Mouse (Mus musculus) B cell, adult 2 months (primary cell): ENCODE results near the gene Ap4s1.
A peak's percentile ranks its signal among the peaks of the same experiment; 100 is the strongest.
"Not testable (repeated sequence)": the region's sequence is repeated elsewhere in the genome, so short reads cannot be mapped to it uniquely, and the experiment has no call there.

ENCODE experiments used
- DNase-seq, 2 experiments: peaks; one replicate each; pipeline ENCODE4 v3.0.0; 2022

Ap4s1 gene

DNA sequence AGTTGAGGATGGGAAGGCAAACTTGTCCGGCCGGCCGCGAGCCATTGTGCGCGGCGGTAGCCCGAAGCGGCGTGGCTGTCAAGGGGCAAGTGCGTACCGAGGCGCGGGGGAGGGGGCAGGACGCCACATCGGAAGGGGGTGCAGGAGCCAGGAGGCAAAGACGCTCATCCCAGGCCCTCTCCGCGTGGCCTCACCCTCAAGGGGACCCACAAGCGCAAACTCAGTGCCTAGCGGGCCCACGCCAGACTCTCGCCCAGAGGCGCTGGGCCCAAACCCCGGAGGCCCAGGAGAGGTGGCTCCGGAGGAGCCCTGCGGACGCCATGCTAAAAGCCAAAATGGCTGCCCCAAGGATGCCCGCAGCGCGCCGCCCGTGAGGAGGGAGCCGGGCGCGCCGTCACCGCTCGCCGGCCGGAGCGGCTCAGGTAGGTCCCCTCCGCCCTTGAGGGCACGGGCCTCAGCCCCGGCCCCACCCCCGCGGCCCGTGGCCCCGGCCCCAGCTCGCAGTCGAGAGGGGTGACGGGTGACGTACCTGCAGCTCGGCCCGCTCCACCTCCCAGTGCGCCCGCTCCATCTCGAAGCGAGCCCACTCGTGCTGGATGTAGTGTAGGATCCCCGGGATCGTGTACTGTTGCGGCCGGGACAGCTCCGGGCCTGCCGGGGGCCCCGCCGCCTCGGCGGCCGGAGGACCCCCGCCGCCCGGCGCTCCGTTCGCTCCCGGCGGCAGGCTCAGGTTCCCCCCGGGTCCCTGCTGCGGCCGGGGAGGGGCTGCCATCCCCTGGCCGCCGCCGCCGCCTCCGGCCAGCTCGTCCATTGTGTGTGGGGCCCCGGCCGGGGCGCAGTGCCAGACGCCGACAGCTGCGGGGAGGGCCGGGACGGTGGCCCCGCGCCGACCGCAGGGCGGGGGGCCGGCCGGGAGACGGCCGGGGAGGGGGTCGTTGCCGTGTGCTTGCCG lies at the start of gene Ap4s1:
Ap4s1 (plus strand) TSS at position 141 of the 952 bp plus-strand sequence.
- peak; percentile 80 to 84 for DNase-seq

DNA sequence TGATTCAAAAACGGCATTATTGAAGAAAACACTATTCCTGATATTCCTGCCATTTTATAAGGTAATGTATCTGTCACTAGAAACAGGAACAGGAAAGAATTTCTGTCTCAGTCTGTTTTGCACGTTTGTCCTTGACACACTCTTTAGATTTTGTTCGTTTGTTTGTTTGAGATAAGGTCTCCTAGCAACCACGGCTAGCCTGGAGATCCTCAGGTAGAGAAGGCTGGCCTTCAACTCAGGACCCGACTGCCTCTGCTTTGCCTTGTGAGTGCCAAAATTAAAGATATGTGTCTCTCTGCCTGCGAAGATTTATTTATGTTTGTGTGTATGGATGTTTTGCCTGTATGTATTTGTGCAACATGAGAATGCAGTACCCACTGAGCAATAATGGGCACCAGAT lies 49.0 kb upstream of the Ap4s1 start:
- DNase-seq, result no peak

DNA sequence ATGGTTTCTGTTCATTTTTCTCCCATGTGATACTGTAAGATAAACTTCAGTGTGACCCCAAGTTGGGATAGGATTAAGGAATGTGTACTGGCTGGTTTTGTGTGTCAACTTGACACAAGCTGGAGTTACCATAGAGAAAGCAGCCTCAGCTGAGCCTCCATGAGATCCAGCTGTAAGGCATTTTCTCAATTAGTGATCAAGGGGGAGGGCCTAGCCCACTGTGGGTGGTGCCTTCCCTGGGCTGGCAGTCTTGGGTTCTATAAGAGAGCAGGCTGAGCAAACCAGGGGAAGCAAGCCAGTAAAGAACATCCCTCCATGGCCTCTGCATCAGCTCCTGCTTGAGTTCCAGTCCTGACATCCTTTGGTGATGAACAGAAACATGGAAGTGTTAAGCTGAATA lies 41.4 kb upstream of the Ap4s1 start:
- DNase-seq, result not testable (repeated sequence)

DNA sequence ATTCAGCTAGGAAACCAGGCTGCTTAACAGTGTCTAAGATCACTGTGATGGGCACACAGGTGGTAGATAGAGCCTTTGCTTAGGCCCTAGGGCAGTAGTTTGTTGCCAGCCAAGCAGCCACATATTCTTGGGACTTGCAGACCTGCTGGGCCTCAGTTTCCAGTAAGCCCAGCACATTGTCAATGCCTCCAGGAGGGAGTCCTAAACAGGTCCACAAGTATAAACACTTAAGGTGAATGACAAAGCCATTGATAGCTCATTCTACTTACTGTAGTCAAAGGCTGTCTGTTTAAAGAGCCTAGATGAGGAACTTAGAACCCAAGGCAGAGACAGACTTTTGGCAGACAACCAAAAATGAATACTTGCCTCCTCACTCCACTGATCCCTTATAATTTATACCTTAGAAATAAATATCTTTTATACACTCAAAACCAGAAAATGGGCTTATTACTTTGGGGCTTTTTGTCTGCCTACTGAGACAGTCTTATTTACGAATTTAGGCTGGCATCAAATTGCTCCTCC lies 34.8 kb upstream of the Ap4s1 start:
- DNase-seq, result no peak

DNA sequence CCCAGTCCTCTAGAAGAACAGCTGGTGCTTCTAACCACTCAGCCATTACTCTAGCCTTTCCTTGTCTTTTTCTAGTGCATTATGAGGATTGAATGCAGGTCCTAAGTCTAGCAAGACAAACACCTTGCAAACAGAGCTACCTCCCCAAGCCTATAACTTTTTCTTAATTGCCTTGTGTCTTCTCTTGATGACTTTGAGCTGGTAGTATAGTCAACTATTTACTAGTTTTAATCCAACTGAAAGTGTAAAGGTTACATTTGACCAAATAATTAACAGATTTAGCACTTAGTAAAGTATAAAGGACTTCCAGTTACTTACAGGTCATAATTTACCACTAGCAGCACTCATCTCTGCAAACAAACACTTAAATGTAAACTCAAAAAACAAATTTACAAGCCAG lies 27.8 kb upstream of the Ap4s1 start:
- DNase-seq, result no peak

DNA sequence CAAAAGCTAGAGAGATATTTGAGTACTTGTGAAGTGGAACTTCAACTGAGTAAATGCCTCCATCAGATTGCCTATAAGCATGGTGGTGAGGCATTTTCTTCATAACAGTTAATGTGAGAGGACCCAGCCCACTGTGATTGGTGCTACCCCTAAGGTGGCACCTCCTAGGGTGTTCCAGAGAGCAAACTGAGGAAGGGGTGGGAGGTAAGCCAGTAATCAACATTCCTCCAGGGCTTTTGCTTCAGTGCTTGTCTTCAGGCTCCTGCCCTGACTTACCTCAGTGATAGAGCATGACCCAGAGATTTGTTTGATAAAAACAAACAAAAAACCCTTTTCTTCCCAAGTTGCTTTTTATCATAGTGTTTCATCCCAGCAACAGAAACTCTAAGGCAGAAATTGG lies 26.9 kb upstream of the Ap4s1 start:
- DNase-seq, result no peak

DNA sequence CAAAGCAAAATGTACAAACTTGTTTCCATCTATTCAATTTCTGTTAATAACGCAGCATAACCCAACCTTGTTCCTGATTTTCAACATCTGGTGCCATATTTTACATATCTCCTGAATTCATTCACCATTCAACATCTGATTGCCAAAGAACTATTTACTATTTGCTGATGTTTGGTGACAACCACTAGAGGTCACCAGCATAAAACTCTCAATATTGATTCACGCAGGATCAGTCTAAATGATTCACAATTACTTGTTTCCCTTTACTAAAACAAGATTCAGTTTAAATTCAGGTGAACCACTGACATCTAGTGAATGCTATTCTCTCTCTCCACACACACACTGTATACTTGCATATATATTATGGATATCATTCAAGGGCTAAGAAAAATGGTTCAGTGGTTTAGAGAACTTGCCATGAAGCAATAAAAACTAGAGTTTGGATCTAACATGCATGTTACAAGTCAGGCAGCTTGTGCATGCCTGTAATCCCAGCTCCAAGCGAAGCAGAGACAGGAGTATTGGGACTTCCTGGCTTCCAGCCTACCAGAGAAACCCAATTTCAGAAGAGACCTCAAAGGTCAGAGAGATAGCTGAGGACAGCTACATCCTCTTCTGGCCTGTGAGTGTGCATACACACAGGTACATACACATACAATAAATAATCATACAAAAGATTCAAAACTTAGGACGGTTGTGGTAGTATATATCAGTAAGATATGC lies 24.0 kb upstream of the Ap4s1 start:
- DNase-seq, result no peak

DNA sequence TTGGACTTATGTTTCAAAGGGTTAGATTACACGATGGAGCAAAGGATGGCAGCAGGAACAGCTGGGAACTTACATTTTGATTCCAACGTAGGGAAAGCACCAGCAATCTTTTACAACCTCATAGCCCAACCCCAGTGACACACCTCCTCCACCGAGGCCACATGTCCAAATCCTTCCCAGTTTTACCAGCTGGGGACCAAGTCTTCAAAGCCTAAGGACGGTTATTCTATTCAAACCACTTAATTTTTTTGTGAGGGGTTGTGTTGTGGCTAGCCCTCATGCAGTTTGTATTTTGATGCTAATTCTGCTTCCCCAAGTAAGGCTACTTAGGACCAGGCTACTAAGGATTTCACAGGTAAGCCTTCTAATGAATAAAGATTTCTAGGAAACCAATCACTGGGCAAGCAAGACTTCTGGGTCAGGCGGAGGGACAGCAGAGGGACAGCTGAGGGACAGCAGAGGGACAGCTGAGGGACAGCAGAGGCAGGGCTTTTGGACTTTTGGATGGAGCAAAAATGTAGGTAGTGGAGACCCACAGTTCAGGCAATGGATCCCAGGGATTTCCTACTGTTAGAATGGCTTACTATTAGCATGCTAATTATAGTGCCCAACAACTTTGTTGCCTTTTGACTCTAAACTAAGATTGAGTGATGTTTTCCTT lies 19.5 kb upstream of the Ap4s1 start:
- DNase-seq, result no peak

DNA sequence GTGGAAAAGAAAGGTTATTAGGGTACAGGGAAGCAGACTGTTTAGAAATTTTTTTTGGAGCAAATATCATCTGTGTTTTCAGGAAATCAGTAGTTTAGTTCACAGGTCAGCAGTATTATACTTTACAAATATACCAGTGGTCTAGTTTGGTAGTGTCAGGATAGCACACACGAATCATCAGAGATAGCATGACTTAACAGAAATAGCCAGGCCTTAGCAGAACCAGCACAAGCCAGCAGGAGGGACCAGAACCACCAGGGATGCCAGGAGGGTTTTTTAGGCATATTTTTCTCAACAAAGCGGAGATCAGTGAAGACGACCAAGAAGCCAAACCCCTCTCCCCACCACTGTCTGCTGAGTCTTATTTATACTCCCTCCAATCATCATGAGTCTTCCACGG lies 17.6 kb upstream of the Ap4s1 start:
- DNase-seq, result no peak

DNA sequence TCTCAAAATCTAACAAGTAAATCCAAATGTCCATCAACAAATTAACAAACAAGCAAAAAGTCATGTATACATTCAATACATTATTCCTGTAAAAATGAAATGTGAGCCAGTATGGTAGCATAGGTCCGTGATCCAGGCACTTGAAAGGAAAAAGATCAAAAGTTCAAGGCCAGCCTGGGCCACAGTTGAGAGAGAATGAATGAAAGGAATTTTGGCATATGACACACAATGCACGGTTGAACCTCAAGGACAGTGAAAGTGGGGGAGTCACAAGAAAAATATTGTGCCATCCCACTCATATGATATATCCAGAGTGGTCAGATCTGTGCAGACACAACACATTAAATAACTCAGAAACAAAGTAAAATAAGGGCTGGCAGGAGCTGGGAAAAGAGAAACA lies 14.4 kb upstream of the Ap4s1 start:
- no peak for DNase-seq

DNA sequence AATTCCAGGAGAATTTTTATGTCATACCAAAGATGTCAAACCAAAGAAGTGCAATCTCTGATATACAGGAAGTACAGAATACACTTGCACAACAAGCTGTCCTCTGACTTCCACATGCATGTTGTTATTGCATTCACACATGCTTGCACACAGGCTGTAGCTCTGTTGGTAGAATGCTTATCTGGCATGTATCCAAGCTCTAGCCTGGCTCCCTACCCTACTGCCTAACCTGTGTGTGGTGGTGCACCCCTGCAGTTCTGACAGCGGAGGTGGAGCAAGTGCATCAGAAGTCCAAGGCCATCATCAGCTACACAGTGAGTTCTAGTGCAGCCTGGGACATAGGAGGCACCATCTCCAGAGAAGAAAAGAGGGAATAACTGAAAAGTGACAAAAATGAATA lies 12.0 kb upstream of the Ap4s1 start:
- peak in 1 of 2 experiments; percentile 13 for DNase-seq

DNA sequence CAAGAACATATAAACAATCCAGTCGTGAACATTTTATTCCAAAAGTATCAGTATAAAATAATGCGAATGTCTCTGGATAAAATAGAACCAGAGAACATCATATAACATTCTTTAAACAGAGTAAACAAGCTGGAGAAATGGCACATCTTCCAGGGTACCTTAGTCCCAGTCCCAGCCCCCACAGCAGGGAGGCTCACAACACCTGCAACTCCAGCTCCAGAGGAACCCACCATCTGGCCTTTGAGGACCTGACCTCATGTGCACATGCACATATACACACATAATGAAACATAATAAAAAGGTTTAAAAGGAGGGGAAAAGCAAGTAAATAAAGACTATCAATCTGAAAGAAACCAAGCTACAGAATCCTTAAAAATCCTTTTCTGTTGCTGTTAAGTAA lies 2.3 kb upstream of the Ap4s1 start:
- no peak for DNase-seq

DNA sequence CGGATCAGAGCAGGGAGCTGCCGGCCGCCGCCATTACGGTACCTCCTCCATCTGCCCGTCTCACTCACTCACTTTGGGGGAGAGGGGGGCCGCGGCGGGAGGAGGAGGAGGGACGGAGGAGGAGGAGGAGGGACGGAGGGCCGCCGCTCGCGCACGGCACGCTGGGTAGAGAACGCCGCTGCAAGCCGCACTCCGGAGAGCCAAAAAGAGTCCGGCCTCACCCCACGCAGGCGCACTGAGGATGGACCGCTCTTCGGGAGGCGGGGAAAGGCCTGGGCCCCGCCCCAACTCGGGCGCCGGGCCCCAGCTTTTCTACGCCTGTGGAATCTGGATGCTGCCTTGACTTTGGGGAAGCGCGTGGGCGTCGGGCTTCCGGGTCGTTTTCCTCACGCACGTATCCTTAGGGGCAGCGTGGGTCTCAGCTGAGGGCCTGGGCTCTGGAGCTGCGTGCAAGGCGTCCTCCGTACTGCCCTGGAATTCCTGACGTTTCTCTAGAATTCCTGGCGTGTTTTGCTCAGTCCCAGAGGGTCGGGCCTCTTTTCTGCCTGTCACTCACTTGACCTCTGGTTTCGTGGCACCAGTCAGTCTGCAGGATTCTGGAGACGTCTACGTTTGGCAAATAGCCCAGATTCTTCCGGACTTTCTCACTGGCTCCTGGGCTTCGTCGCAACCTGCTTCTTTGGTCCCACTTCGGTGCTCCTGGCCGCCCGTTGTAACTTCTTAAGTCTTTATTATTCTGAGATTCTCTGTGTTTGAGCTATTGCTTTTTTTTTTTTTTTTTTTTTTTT lies 1.2 kb downstream of the Ap4s1 start, which contains the start of gene Strn3:
Strn3 (minus strand) TSS at position 53 of the 788 bp plus-strand sequence.
- DNase-seq, result peak; percentile 93 to 94

DNA sequence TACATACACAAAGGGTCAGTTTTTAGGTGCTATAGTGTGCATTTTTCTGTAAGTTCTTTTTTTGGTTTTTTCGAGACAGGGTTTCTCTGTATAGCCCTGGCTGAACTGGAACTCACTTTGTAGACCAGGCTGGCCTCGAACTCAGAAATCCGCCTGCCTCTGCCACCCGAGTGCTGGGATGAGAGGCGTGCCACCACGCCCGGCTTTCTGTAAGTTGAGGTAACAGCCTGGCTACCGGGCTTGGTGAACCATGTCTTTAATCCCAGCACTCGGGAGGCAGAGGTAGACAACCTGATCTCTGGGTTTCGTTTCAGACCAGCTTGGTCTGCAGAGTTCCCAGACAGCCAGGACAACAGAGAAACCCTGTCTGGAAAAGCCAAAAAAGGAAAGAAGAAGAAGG lies 2.0 kb downstream of the Ap4s1 start:
- not testable (repeated sequence) for DNase-seq

DNA sequence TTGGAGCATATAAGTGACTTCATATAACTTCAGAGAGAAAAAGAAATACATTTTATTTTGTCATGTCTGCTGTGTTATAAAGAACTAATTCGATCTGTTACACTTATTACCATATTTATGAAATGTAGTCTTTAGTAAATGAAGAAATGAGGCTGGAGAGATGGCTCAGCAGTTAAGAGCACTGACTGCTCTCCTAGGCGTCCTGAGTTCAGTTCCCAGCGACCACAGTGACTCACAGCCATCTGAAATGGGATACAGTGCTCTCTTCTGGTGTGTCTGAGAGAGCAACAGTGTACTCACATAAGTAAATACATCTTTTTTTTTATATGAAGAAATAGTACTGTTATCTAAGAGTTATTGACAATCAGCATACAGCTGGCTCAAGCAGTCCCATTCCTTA lies 2.6 kb downstream of the Ap4s1 start:
- DNase-seq, result no peak

DNA sequence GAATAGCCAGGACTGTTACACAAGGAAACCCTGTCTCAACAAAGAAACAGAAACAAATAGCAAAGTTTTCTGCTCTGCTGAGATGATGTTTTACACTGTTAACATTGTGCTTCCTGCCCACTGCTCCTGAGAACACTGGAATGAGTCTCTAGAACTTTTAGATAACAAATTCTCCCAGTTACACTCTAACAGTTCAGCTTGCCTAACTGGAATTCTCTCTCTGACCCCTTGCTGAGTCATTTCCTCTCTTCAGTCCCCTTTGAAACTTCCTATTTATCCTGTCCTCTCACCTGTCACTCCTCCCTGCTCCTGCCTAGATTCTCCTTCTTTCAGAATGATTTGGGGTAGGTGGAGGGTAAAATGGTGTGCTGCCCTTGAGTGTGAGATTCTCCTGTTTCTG lies 3.3 kb downstream of the Ap4s1 start:
- DNase-seq, result no peak

DNA sequence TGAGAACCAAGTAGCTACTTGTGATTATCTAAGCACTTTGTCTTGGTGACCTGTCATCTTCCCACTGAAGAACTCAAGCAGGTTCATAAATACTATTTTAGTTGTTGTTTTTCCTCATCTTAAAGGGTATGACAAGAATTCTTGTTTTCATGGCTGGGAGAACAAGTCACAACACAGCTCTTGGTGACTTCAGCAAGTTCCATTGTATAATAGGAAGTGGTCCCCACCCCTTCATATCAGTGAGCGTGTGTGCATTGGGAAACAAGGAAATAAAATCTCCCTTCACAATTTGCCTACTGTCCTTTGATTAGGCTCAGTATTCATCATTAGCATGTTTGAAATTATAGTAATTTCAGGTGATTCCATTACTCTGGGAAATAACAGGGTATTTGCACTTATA lies 4.1 kb downstream of the Ap4s1 start:
- DNase-seq, result no peak

DNA sequence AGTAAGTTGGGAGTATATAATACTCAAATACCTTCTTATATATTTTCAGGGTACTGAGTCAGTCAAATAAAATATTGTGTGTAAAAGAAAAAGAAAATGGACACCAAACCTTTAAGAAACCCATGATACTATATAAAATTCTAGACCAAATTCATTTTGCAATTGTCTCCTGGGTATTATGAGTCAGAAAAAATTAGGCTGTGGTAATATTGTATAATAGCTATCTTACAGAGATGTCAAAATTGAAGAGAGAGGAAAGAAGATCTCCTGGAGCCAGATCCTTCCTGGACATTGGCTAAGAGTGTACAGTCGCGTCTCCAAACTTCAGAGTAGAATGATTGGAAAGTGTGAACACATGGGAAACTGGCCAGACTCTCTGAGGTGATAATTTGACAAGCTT lies 5.3 kb downstream of the Ap4s1 start:
- DNase-seq, result no peak

DNA sequence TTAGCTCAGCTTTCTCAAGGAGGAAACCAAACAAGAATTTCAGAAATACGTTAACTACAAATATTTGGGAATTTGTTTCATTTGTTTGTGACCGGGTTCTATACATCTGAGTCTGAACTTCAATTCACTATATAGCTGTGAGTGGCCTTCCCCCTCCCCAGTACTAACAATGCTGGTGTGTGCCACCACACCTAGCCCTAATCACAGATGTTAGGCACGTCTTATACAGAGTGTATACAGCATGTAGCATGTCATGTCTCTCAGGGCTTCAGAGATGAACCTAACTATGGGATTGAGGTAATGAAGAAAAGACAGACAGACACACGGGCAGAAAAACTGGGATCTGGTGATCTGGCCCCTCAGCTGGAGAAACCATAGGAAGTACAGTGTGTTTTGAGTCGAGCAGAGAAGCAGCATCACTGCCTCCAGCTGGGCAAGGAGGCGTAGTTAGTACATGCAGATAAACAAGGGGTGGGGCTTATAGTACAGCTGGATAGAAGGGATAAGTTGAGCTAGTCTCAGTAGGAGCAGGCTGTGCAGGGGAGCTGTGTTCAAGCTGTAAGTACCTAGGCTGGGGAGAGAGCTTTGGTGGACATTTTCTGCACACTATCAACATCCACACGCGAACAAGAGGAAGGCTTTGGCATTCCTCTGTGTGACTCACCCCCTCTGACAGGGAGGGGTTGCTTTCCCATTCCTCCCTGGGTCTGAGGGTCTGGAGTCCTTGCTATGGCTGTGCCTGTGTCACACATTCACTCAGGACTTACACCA lies 9.0 kb downstream of the Ap4s1 start:
- no peak for DNase-seq

DNA sequence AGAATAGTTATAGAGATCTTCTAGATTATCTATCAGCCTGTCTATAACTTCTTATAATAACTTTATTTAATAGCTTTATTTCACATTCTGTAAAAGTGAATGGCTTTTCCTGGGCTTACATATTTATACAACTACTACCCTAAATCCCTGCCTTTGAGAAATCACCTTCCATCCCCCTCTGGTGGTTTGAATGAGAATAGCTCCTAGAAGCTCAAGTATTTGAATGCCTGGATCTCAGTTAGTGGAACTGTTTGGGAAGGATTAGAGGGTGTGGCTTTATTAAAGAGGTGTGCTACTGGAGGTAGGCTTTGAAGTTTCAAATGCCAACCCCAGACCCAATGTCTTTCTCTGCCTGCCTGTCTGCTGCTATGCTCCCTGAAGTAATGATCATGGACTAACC lies 10.9 kb downstream of the Ap4s1 start:
- DNase-seq, result peak in 1 of 2 experiments; percentile 12

DNA sequence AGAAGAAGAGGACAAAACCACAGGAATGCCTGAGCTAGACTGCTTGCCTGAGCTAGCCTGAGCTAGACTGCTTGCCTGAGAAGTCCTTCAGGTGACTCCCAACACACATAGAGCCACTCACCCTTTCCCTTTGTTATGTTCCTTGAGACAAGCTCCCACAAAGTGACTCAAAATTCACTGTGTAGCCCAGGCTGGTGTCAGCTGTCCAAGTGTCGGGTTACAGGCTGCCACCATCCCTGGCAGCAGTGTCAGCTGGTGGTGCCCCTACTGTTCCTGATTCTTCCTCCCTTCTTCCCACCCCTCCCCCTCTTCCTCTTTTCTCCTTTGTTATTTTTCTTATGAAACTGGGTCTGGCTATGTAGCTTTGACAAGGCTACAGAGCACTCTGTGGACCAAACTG lies 13.0 kb downstream of the Ap4s1 start:
- DNase-seq, result no peak

DNA sequence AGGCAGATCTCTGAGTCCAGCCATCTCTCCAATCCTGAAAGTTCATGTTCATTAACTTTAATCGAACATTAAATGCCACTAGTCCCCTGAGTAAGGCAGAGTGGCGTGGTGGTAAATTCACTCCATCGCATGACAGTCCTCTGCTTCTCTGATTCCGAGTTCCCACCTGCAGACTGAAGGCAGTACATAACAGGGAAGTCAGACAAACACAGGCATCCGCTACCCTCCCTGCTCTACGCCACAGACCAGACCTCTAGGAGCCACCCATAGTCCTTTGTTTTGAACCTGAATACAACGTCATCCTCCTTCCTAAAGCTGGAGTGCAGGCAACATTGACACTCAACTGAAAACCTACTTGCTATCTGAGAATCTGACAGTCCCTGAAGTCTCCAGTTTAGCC lies 13.7 kb downstream of the Ap4s1 start:
- DNase-seq, result no peak
